Mouse (Mus musculus): ENCODE results near the gene Cldnd2. TPM values are rescaled to one million over a fixed set of nuclear protein-coding genes. Genes with fewer than 3 reads are reported as not detected.

Cldnd2 gene
- polyA plus RNA-seq, 1 experiment from 2014 or later, result not detected

DNA sequence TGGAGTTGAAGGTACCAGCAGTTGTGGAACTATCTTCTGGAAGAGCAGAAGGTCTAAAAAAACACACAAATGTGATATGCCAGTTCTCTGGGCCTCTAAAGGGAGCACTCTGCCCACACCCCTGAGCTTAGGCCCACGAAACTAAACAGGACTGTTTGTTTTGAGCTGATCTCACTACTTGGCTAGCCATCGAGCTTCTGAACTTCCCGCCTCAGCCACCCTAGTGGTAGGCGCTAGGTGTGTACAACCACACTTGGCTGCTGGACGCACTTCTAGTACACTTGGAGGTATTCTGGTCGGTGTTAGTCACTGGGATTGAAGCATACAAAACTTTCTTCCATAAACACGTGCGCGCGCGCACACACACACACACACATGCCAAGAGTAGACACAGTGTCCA lies 11.1 kb downstream of the Cldnd2 start:
- 93% methylated on average over 11 of the region's 11 CpGs for WGBS
- Histone ChIP-seq H3K27me3 (no peaks in the 10 kb centered on the region), H3K4me1 (replicated peaks) (no peaks in the 10 kb centered on the region), H3K4me3 (replicated peaks) (no peak overlapping the region), H3K27ac (no peak overlapping the region), H3K9me3 (no peaks in the 10 kb centered on the region), H3K9ac (replicated peaks) (no peak overlapping the region), H3K36me3 (peaks cover 40% of the 10 kb centered on the region), H3K4me2 (replicated peaks) (no peak overlapping the region)
- no peak for ATAC-seq

DNA sequence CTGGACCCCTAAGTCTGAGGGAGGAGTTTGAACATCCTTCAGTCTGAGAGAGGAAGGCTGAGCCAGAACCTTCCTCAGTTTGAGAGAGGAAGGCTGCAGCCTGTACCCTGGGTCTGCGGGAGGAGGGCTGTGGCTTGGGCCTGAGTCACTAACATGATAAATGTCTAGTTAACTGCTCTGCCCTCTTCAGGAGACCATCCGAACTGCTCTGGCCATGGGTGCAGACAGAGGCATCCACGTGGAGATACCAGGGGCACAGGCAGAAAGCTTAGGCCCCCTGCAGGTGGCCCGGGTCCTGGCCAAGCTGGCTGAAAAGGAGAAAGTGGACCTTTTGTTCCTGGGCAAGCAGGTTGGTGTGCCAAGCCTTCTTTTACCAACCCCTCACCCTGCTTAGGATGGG lies 12.0 kb downstream of the Cldnd2 start:
- no peaks in the 10 kb centered on the region for H3K27me3 ChIP-seq
- no peak overlapping the region for H3K9ac ChIP-seq (replicated peaks)
- 47% methylated on average over 4 of the region's 4 CpGs for WGBS
- peak; percentile 39; the same call in 1 of the 2 replicates for ATAC-seq
- H3K4me1 ChIP-seq (replicated peaks), result no peaks in the 10 kb centered on the region
- no peaks in the 10 kb centered on the region for H3K9me3 ChIP-seq
- H3K4me3 ChIP-seq (replicated peaks), result no peak overlapping the region
- H3K36me3 ChIP-seq, result peaks cover 49% of the 10 kb centered on the region
- no peak overlapping the region for H3K27ac ChIP-seq
- no peak overlapping the region for H3K4me2 ChIP-seq (replicated peaks)

DNA sequence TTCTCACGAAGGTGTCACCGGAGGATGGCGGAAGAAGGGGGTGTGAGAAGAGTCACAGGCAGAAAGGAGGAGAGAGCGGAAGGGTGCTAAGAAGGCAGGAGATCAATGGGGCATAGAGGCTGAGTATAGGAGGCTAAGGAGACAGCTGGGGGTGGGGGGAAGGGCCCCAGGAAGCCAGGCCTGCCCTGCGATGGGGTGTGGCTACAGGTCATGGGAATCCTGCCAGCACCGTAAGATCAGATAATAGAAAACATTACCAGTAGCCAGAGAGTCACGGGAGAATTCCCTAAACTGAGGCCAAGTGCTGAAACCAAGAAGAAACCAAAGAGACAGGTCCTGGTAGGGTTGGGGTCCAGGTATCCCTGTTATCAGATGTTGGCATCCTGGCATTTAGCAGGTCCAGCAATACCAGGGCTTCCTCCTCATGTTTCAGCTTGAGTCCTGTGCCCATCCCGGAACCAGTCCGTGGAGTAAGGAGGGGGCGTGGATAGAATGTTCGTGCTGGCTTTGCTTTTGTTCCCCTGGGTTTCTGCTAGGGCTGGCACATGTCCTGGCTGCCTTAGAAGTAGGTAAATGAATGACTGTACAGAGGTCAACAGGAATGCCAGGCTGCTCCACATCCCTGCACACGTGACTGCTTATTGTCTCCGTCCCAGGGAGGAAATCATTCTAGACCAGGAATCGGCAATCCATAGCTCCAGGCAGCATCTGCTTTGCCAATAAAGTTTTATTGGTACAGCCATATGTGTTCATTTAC lies 13.2 kb downstream of the Cldnd2 start:
- WGBS, result 95% methylated on average over 14 of the region's 14 CpGs
- peaks cover 56% of the 10 kb centered on the region for H3K36me3 ChIP-seq

DNA sequence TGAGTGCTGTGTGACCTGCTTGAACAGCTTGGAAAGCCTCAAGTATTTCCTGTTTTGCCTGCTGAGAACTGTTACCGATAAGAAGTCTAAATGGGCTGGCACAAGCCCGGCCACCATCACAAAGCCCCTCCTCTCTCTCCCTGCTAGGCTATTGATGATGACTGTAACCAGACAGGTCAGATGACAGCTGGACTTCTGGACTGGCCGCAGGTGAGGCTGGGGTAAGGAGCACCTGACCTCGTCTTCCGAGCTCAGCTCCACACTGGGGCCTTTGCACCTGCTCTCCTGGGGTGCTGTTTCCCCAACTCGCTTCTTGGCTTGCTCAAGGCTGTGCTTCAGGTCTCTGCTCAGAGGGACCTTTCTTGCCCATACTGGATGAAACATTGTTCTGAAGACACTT lies 13.8 kb downstream of the Cldnd2 start:
- Histone ChIP-seq H3K4me2 (replicated peaks) (no peak overlapping the region), H3K4me3 (replicated peaks) (no peak overlapping the region), H3K9me3 (no peaks in the 10 kb centered on the region), H3K27ac (no peak overlapping the region), H3K27me3 (no peaks in the 10 kb centered on the region), H3K4me1 (replicated peaks) (no peaks in the 10 kb centered on the region), H3K36me3 (peaks cover 56% of the 10 kb centered on the region), H3K9ac (replicated peaks) (no peak overlapping the region)
- 93% methylated on average over 6 of the region's 6 CpGs for WGBS
- no peak for ATAC-seq

More for the DNA sequence above, 13.2 kb downstream of the Cldnd2 start:
- no peaks in the 10 kb centered on the region for H3K27me3 ChIP-seq
- H3K9me3 ChIP-seq, result no peaks in the 10 kb centered on the region
- H3K4me2 ChIP-seq (replicated peaks), result no peak overlapping the region
- no peak overlapping the region for H3K27ac ChIP-seq
- no peak for ATAC-seq
- H3K9ac ChIP-seq (replicated peaks), result no peak overlapping the region
- no peak overlapping the region for H3K4me3 ChIP-seq (replicated peaks)
- no peaks in the 10 kb centered on the region for H3K4me1 ChIP-seq (replicated peaks)

DNA sequence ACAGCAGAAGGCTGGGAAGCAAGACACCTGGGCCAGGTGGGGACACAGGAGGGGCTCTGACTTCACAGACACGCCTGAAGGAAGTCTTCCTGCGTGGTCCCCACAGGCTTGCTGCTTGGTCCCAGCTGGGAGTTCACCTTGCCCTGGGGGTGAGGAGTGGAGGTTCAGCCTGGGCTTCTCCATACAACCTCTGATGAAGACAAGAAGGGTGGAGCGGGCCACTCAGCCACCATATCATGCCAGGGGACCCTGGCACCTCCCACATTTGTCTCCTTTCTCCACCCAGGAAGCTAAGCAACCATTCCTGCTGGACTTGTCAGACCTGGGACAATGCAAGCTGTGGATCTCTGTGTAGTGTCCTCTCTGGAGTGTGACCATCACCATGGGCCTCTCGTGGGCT lies 22.3 kb downstream of the Cldnd2 start, which contains the start of gene Vsig10l:
TSS of gene Vsig10l (plus strand) at position 301 of the 400 bp plus-strand sequence.
- peaks cover 5% of the 10 kb centered on the region for H3K36me3 ChIP-seq
- ATAC-seq, result no peak
- H3K9ac ChIP-seq (replicated peaks), result no peak within 1 kb of the TSS
- H3K4me2 ChIP-seq (replicated peaks), result no peak within 1 kb of the TSS
- H3K9me3 ChIP-seq, result no peaks in the 10 kb centered on the region
- no peak within 1 kb of the TSS for H3K27ac ChIP-seq
- peaks cover 18% of the 10 kb centered on the region for H3K4me1 ChIP-seq (replicated peaks)
- 69% methylated on average over 4 of the region's 4 CpGs for WGBS
- no peak within 1 kb of the TSS for H3K4me3 ChIP-seq (replicated peaks)
- peaks cover 18% of the 10 kb centered on the region for H3K27me3 ChIP-seq

DNA sequence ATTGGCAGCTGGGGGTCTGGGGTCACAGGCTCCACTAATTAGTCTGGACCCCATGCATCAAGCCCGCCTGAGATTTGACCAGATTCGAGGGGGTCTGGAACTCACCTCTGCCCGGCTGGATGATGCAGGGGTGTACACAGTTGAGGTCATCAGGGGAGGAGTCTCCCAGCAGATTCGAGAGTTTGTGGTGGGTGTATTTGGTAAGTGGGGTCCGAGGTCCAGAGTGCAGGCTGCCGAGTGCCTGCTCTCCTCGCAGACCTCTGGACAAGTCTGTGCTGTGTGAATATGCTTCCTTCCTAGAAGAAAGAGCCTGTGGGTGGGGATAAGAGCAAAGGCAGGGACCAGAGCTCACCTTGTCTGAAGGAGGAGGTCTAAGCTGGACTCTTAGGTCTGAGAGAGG lies 23.4 kb downstream of the Cldnd2 start:
- WGBS, result 84% methylated on average over 7 of the region's 7 CpGs
- H3K4me2 ChIP-seq (replicated peaks), result no peak overlapping the region
- peaks cover 24% of the 10 kb centered on the region for H3K27me3 ChIP-seq
- no peaks in the 10 kb centered on the region for H3K36me3 ChIP-seq
- no peak overlapping the region for H3K9ac ChIP-seq (replicated peaks)
- no peaks in the 10 kb centered on the region for H3K9me3 ChIP-seq
- no peak overlapping the region for H3K4me3 ChIP-seq (replicated peaks)
- ATAC-seq, result no peak
- peaks cover 18% of the 10 kb centered on the region for H3K4me1 ChIP-seq (replicated peaks)
- no peak overlapping the region for H3K27ac ChIP-seq

DNA sequence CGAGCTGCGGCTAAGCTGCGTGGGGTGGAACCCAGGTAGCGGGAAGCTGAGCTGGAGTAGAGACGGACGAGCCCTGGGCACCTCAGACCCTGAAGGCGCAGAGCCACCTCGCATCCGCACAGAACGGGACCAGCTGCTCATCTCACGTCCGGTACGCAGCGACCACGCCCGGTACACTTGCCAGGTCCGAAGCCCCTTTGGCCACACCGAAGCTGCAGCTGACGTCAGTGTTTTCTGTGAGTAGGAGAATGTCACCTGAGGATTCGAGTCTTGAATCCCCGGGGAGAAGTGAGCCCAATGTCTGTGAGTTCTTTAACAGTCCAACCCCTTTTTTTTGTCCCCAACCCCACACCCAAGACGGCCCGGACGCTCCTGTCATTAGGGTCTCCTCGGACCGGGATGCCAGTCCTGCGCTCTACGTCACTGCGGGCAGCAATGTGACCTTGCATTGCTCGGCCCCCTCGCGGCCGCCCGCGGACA lies 24.3 kb downstream of the Cldnd2 start:
- Histone ChIP-seq H3K4me2 (replicated peaks) (peak overlapping the region; percentile 76), H3K4me1 (replicated peaks) (peaks cover 18% of the 10 kb centered on the region), H3K4me3 (replicated peaks) (peak overlapping the region; percentile 49), H3K27ac (no peak overlapping the region), H3K9ac (replicated peaks) (peak overlapping the region; percentile 64), H3K9me3 (no peaks in the 10 kb centered on the region), H3K36me3 (no peaks in the 10 kb centered on the region), H3K27me3 (peaks cover 24% of the 10 kb centered on the region)
- peak; percentile 79 for ATAC-seq
- WGBS, result 5% methylated on average over 35 of the region's 35 CpGs

DNA sequence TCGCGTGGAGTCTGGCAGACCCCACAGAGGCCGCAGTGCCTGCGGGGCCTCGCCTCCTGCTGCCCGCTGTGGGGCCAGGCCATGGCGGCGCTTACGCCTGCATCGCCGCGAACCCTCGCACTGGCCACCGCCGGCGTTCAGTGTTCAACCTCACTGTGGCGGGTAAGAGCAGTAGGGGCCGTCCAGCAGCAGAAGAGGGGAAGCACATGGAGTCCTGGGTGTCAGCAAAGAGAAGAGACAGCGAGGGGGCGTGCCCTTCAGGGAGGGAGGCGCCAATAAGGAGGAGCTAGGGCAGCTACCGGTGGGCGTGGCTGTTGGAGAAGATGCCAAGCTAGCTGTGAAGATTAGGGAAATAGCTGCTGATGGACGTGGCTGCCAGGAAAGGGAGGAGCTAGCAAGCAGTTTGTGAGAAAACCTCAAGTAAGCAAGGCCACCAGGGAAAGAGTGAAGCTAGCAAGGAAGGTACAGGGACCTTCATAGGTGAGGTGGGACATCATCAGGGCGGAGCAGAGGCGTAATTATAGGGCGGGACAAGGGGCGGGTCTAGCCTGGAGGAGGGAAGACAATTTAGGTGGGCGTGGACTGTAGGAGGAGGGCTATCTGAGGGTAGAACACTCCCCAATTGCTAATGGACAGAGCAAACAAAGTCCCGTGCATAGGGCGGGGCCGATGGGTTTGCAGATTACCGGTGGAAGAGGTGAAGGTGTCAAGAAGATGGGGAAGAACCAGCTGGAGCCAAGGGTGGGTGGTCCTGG lies 24.9 kb downstream of the Cldnd2 start:
- no peaks in the 10 kb centered on the region for H3K36me3 ChIP-seq
- peak; percentile 82 for ATAC-seq
- no peaks in the 10 kb centered on the region for H3K9me3 ChIP-seq
- under 1% methylated on average over 33 of the region's 33 CpGs for WGBS
- peak overlapping the region; percentile 49 for H3K4me3 ChIP-seq (replicated peaks)
- H3K27ac ChIP-seq, result no peak overlapping the region
- peaks cover 24% of the 10 kb centered on the region for H3K27me3 ChIP-seq
- peaks cover 18% of the 10 kb centered on the region for H3K4me1 ChIP-seq (replicated peaks)
- H3K4me2 ChIP-seq (replicated peaks), result peak overlapping the region; percentile 76
- H3K9ac ChIP-seq (replicated peaks), result peak overlapping the region; percentile 64

DNA sequence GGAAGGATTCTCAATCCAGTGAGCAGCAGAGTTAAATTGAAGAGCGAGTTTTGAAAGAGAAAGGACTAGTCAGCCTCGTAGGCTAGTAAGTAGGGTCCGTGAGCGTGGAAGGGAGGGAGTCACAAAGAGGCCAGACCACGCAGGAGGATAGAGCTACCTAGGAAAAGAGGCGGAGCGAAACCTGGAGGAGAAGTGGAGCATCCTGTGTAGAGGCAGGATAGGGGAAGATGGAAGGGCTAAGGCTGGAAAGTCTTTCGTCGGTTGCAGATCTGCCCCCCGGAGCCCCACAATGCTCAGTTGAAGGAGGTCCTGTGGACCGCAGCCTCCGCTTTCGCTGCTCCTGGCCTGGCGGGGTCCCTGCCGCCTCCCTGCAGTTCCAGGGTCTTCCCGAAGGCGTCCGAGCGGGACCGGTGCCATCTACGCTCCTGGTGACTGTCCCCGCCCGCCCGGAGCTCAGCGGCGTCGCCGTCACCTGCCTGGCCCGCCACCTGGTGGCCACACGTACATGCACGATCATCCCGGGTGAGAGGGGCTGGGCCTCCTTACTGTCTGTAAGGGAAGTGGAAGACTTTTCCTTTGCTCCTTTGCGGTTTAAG lies 25.6 kb downstream of the Cldnd2 start:
- Histone ChIP-seq H3K36me3 (no peaks in the 10 kb centered on the region), H3K27me3 (peaks cover 24% of the 10 kb centered on the region), H3K4me3 (replicated peaks) (peak overlapping the region; percentile 49), H3K4me2 (replicated peaks) (peak overlapping the region; percentile 76), H3K27ac (no peak overlapping the region), H3K9me3 (no peaks in the 10 kb centered on the region), H3K4me1 (replicated peaks) (peaks cover 18% of the 10 kb centered on the region), H3K9ac (replicated peaks) (peak overlapping the region; percentile 54)
- WGBS, result 2% methylated on average over 32 of the region's 33 CpGs
- ATAC-seq, result peak; percentile 69

DNA sequence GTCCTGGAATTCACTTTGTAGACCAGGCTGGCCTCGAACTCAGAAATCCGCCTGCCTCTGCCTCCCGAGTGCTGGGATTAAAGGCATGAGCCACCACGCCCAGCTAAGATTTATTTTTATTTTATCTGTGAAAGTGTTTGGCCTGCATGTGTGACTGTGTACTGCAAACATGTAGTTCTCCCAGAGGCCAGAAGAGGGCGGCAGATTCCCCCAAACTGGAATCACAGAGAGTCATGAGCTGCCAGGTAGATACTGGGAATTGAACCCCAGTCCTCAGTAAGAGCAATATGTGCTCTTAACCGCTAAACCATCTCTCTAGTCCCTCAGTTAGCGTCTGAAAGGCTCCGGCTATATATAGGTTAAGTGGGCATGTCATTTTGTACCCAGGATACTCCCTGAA lies 29.8 kb downstream of the Cldnd2 start:
- H3K4me1 ChIP-seq (replicated peaks), result peaks cover 15% of the 10 kb centered on the region
- no peak overlapping the region for H3K9ac ChIP-seq (replicated peaks)
- H3K4me3 ChIP-seq (replicated peaks), result no peak overlapping the region
- no peak overlapping the region for H3K27ac ChIP-seq
- no peaks in the 10 kb centered on the region for H3K9me3 ChIP-seq
- no peak overlapping the region for H3K4me2 ChIP-seq (replicated peaks)
- ATAC-seq, result no peak
- WGBS, result 37% methylated on average over 8 of the region's 8 CpGs
- H3K27me3 ChIP-seq, result peaks cover 13% of the 10 kb centered on the region
- peaks cover 16% of the 10 kb centered on the region for H3K36me3 ChIP-seq

DNA sequence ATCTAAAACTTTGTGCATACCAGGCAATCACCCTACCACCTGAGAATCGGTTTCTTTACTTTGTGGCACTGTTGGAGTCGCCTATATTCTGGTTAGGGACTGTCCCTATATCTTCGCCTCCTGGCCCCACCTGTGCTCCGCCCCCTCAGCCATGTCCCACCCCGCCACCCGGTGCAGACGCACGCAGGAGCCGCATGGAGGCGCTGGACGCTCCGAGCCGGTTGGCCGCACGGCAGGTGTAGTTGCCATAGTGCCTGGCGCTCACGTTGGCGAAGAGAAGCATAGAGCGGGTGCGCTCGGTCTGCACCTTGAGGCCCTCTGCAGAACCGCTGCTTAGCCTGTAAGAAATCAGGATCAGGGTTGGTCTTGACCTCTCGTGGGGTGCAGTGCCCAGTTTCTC lies 35.1 kb downstream of the Cldnd2 start:
- Histone ChIP-seq H3K9me3 (no peaks in the 10 kb centered on the region), H3K27ac (no peak overlapping the region), H3K4me1 (replicated peaks) (peaks cover 10% of the 10 kb centered on the region), H3K4me2 (replicated peaks) (no peak overlapping the region), H3K4me3 (replicated peaks) (no peak overlapping the region), H3K36me3 (peaks cover 39% of the 10 kb centered on the region), H3K27me3 (peaks cover 31% of the 10 kb centered on the region), H3K9ac (replicated peaks) (no peak overlapping the region)
- ATAC-seq, result no peak
- WGBS, result 17% methylated on average over 23 of the region's 23 CpGs

DNA sequence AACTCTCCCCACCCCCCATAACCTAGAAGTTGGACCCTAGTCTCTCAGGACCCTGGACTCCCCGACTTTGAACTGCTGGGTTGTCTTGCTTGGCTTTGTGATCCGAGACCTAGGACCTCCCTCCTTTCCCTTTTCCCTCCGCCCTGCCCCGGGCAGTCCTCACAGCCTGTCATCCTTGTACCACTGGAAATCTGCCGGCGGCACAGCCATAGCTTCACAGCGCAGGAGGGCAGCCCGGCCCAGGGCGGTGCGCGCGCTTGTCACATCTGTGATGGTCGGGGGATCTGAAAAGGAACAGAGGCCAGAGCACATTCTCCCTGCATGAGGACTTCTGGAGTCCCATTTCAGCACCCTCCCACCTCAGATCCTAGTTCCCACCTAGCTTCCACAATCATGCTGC lies 35.8 kb downstream of the Cldnd2 start:
- H3K9me3 ChIP-seq, result no peaks in the 10 kb centered on the region
- peaks cover 31% of the 10 kb centered on the region for H3K27me3 ChIP-seq
- H3K36me3 ChIP-seq, result peaks cover 39% of the 10 kb centered on the region
- H3K27ac ChIP-seq, result no peak overlapping the region
- 7% methylated on average over 13 of the region's 13 CpGs for WGBS
- H3K4me2 ChIP-seq (replicated peaks), result no peak overlapping the region
- no peak overlapping the region for H3K9ac ChIP-seq (replicated peaks)
- peaks cover 10% of the 10 kb centered on the region for H3K4me1 ChIP-seq (replicated peaks)
- peak; percentile 31; the same call in 1 of the 2 replicates for ATAC-seq
- H3K4me3 ChIP-seq (replicated peaks), result no peak overlapping the region
